Mouse (Mus musculus): ENCODE results near the gene Slc25a5. TPM values are rescaled to one million over a fixed set of nuclear protein-coding genes. Genes with fewer than 3 reads are reported as not detected.
A peak's percentile ranks its signal among the peaks of the same experiment; 100 is the strongest.

The Slc25a5 gene
- 803 and 848 TPM in 2 replicates for polyA plus RNA-seq (2016; fragmentation: Nextera tagmentation; extraction: Ambion mirVana)

GRCm38 (mm10) chrX:36795424-36796162 is at the start of gene Slc25a5:
Slc25a5 (plus strand) TSS chrX:36795651.
- 17% methylated on average over 41 of the region's 41 CpGs for WGBS
- DNase-seq (ENCODE audit: low spot score), result peak; percentile 82
- 0 out of 2 replicates have a peak, but pooled peaks cover 4% of the 10 kb centered on the region for H3K4me1 ChIP-seq (replicated peaks)
- H3K27me3 ChIP-seq (ENCODE audit: insufficient read depth, poor library complexity, severe bottlenecking), result no peaks in the 10 kb centered on the region
- H3K36me3 ChIP-seq, result peaks cover 12% of the 10 kb centered on the region
- no peaks in the 10 kb centered on the region; the same call in 1 of the 2 replicates for H3K9me3 ChIP-seq
- peak within 1 kb of the TSS; percentile 91 for H3K27ac ChIP-seq
- H3K4me3 ChIP-seq, result peak within 1 kb of the TSS; percentile 67

- Histone ChIP-seq H3K9me3 (no peaks in the 10 kb centered on the region), H3K4me3 (no peak overlapping the region), H3K36me3 (no peaks in the 10 kb centered on the region), H3K27me3 (ENCODE audit: insufficient read depth, poor library complexity, severe bottlenecking) (no peaks in the 10 kb centered on the region; the same call in 1 of the 2 replicates), H3K4me1 (replicated peaks) (peaks cover 7% of the 10 kb centered on the region; the same call in 1 of the 2 replicates), H3K27ac (no peak overlapping the region)
- 89% methylated on average over 8 of the region's 8 CpGs for WGBS
- no peak for DNase-seq (ENCODE audit: low spot score)
Observed at GRCm38 (mm10) chrX:36746789-36747188, 48.7 kb upstream of the Slc25a5 start.

- Histone ChIP-seq H3K27me3 (ENCODE audit: insufficient read depth, poor library complexity, severe bottlenecking) (no peaks in the 10 kb centered on the region), H3K27ac (no peak overlapping the region), H3K4me1 (replicated peaks) (peaks cover 4% of the 10 kb centered on the region; the same call in 1 of the 2 replicates), H3K4me3 (no peak overlapping the region), H3K36me3 (no peaks in the 10 kb centered on the region), H3K9me3 (no peaks in the 10 kb centered on the region)
- DNase-seq (ENCODE audit: low spot score), result no peak
- 46% methylated on average over 3 of the region's 3 CpGs for WGBS
Observed at GRCm38 (mm10) chrX:36748573-36748972, 46.9 kb upstream of the Slc25a5 start.

- Histone ChIP-seq H3K36me3 (no peaks in the 10 kb centered on the region), H3K4me1 (replicated peaks) (no peaks in the 10 kb centered on the region), H3K27me3 (ENCODE audit: insufficient read depth, poor library complexity, severe bottlenecking) (no peaks in the 10 kb centered on the region), H3K9me3 (no peaks in the 10 kb centered on the region), H3K4me3 (no peak overlapping the region), H3K27ac (no peak overlapping the region)
- 79% methylated on average over 6 of the region's 6 CpGs for WGBS
- no peak for DNase-seq (ENCODE audit: low spot score)
Observed at GRCm38 (mm10) chrX:36749281-36749785, 46.1 kb upstream of the Slc25a5 start.

- Histone ChIP-seq H3K4me1 (replicated peaks) (no peaks in the 10 kb centered on the region), H3K36me3 (no peaks in the 10 kb centered on the region), H3K27me3 (ENCODE audit: insufficient read depth, poor library complexity, severe bottlenecking) (no peaks in the 10 kb centered on the region), H3K27ac (no peak overlapping the region), H3K4me3 (no peak overlapping the region), H3K9me3 (no peaks in the 10 kb centered on the region)
- no peak for DNase-seq (ENCODE audit: low spot score)
- 86% methylated on average over 1 of the region's 1 CpGs for WGBS
Observed at GRCm38 (mm10) chrX:36750591-36750990, 44.9 kb upstream of the Slc25a5 start.

- no peaks in the 10 kb centered on the region for H3K36me3 ChIP-seq
- no peaks in the 10 kb centered on the region for H3K27me3 ChIP-seq (ENCODE audit: insufficient read depth, poor library complexity, severe bottlenecking)
- H3K27ac ChIP-seq, result no peak overlapping the region
- no peak for DNase-seq (ENCODE audit: low spot score)
- no peaks in the 10 kb centered on the region for H3K4me1 ChIP-seq (replicated peaks)
- no peaks in the 10 kb centered on the region for H3K9me3 ChIP-seq
- WGBS, result 95% methylated on average over 3 of the region's 3 CpGs
- no peak overlapping the region for H3K4me3 ChIP-seq
Observed at GRCm38 (mm10) chrX:36752586-36752985, 42.9 kb upstream of the Slc25a5 start.

GRCm38 (mm10) chrX:36757796-36758472 is 37.5 kb upstream of the Slc25a5 start:
- Histone ChIP-seq H3K4me1 (replicated peaks) (peaks cover 15% of the 10 kb centered on the region), H3K4me3 (no peak overlapping the region), H3K36me3 (no peaks in the 10 kb centered on the region), H3K27ac (no peak overlapping the region), H3K27me3 (ENCODE audit: insufficient read depth, poor library complexity, severe bottlenecking) (no peaks in the 10 kb centered on the region), H3K9me3 (no peaks in the 10 kb centered on the region)
- no peak for DNase-seq (ENCODE audit: low spot score)
- 70% methylated on average over 7 of the region's 7 CpGs for WGBS

GRCm38 (mm10) chrX:36758566-36758965 is 36.9 kb upstream of the Slc25a5 start:
- H3K27me3 ChIP-seq (ENCODE audit: insufficient read depth, poor library complexity, severe bottlenecking), result no peaks in the 10 kb centered on the region
- peaks cover 15% of the 10 kb centered on the region for H3K4me1 ChIP-seq (replicated peaks)
- no peaks in the 10 kb centered on the region for H3K36me3 ChIP-seq
- H3K9me3 ChIP-seq, result no peaks in the 10 kb centered on the region
- H3K4me3 ChIP-seq, result no peak overlapping the region
- 65% methylated on average over 6 of the region's 6 CpGs for WGBS
- DNase-seq (ENCODE audit: low spot score), result no peak
- no peak overlapping the region for H3K27ac ChIP-seq

GRCm38 (mm10) chrX:36760946-36761635 is 34.4 kb upstream of the Slc25a5 start:
- Histone ChIP-seq H3K4me1 (replicated peaks) (peaks cover 26% of the 10 kb centered on the region), H3K27ac (peak overlapping the region; percentile 87), H3K9me3 (no peaks in the 10 kb centered on the region), H3K36me3 (no peaks in the 10 kb centered on the region), H3K4me3 (no peak overlapping the region), H3K27me3 (ENCODE audit: insufficient read depth, poor library complexity, severe bottlenecking) (no peaks in the 10 kb centered on the region)
- no peak for DNase-seq (ENCODE audit: low spot score)
- 50% methylated on average over 6 of the region's 6 CpGs for WGBS

GRCm38 (mm10) chrX:36762289-36762688 is 33.2 kb upstream of the Slc25a5 start:
- Histone ChIP-seq H3K36me3 (no peaks in the 10 kb centered on the region), H3K27me3 (ENCODE audit: insufficient read depth, poor library complexity, severe bottlenecking) (no peaks in the 10 kb centered on the region), H3K9me3 (no peaks in the 10 kb centered on the region), H3K27ac (peak overlapping the region; percentile 87), H3K4me1 (replicated peaks) (peaks cover 26% of the 10 kb centered on the region), H3K4me3 (peak overlapping the region; percentile 27; the same call in 1 of the 2 replicates)
- no peak for DNase-seq (ENCODE audit: low spot score)
- 75% methylated on average over 5 of the region's 5 CpGs for WGBS

GRCm38 (mm10) chrX:36762894-36763293 is 32.6 kb upstream of the Slc25a5 start:
- no peak for DNase-seq (ENCODE audit: low spot score)
- peak overlapping the region; percentile 27; the same call in 1 of the 2 replicates for H3K4me3 ChIP-seq

GRCm38 (mm10) chrX:36763298-36763933 is 32.0 kb upstream of the Slc25a5 start:
- Histone ChIP-seq H3K9me3 (no peaks in the 10 kb centered on the region), H3K4me3 (peak overlapping the region; percentile 27; the same call in 1 of the 2 replicates), H3K27ac (peak overlapping the region; percentile 87), H3K27me3 (ENCODE audit: insufficient read depth, poor library complexity, severe bottlenecking) (no peaks in the 10 kb centered on the region), H3K36me3 (no peaks in the 10 kb centered on the region), H3K4me1 (replicated peaks) (peaks cover 26% of the 10 kb centered on the region)
- 43% methylated on average over 11 of the region's 11 CpGs for WGBS
- DNase-seq (ENCODE audit: low spot score), result no peak

More at GRCm38 (mm10) chrX:36762894-36763293, 32.6 kb upstream of the Slc25a5 start:
- Histone ChIP-seq H3K36me3 (no peaks in the 10 kb centered on the region), H3K27ac (peak overlapping the region; percentile 87), H3K4me1 (replicated peaks) (peaks cover 26% of the 10 kb centered on the region), H3K27me3 (ENCODE audit: insufficient read depth, poor library complexity, severe bottlenecking) (no peaks in the 10 kb centered on the region), H3K9me3 (no peaks in the 10 kb centered on the region)
- WGBS, result 66% methylated on average over 4 of the region's 4 CpGs

All from hindbrain, embryonic 10.5 days (tissue).